Mouse (Mus musculus) midbrain, embryonic 13.5 days (tissue): Measurements from ENCODE around the gene Spc25. TPM values are rescaled to one million over a fixed set of nuclear protein-coding genes. Genes with fewer than 3 reads are reported as not detected.
A peak's percentile ranks its signal among the peaks of the same experiment; 100 is the strongest.

ENCODE experiments used
- ATAC-seq: fragments of 200-750 bp; cut with Nextera tagmentation; 2 replicates; pipeline ENCODE4 v1.8.0; 2017; ENCODE audit warnings: mild to moderate bottlenecking, moderate TSS enrichment, moderate library complexity
- H3K27ac ChIP-seq: fragments of 300-500 bp; sonication (generic); 2 replicates; pipeline ENCODE4 v1.5.1; 2015; ENCODE audit warnings: inconsistent platforms, mild to moderate bottlenecking, moderate library complexity
- H3K27me3 ChIP-seq: fragments of 300-500 bp; sonication (generic); 2 replicates; pipeline ENCODE4 v1.6.1; 2015; ENCODE audit warnings: mild to moderate bottlenecking, inconsistent platforms
- H3K36me3 ChIP-seq: fragments of 300-500 bp; sonication (generic); 2 replicates; pipeline ENCODE4 v1.6.1; 2015; ENCODE audit warnings: mild to moderate bottlenecking, inconsistent platforms
- H3K4me1 ChIP-seq: fragments of 300-500 bp; sonication (generic); replicated peaks from 2 replicates; pipeline ENCODE4 v1.6.1; 2015; ENCODE audit warnings: inconsistent platforms
- H3K4me2 ChIP-seq: fragments of 300-500 bp; sonication (generic); replicated peaks from 2 replicates; pipeline ENCODE4 v1.6.1; 2015; ENCODE audit warnings: moderate library complexity, mild to moderate bottlenecking, inconsistent platforms
- H3K4me3 ChIP-seq: fragments of 300-500 bp; sonication (generic); replicated peaks from 2 replicates; pipeline ENCODE4 v1.5.1; 2015; ENCODE audit warnings: mild to moderate bottlenecking, inconsistent platforms
- H3K9ac ChIP-seq: fragments of 300-500 bp; sonication (generic); replicated peaks from 2 replicates; pipeline ENCODE4 v1.6.1; 2015; ENCODE audit warnings: mild to moderate bottlenecking, inconsistent platforms
- H3K9me3 ChIP-seq: fragments of 300-500 bp; sonication (generic); 2 replicates; pipeline ENCODE4 v1.6.1; 2016; ENCODE audit warnings: mild to moderate bottlenecking, inconsistent platforms
- whole genome bisulfite sequencing: fragments of 180-500 bp; shearing (Covaris S2); methylation state at CpG from one replicate; pipeline ENCODE4 v1.1.7; 2015; 5-methylcytosine and 5-hydroxymethylcytosine counted together
- polyA plus RNA-seq: library from polyadenylated mRNA; unstranded; fragments of >200 nt; fragmentation: Nextera tagmentation; extraction: Ambion mirVana; gene quantifications from 2 replicates; pipeline ENCODE4 v1.2.1, GENCODE M21; 2015

The Spc25 gene
- polyA plus RNA-seq, 1 experiment from 2014 or later: 88.3 TPM

- no peak overlapping the region for H3K27ac ChIP-seq
- H3K4me3 ChIP-seq: no peak overlapping the region
- no peaks in the 10 kb centered on the region for H3K4me1 ChIP-seq
- no peaks in the 10 kb centered on the region for H3K9me3 ChIP-seq
- H3K36me3 ChIP-seq: no peaks in the 10 kb centered on the region
- H3K27me3 ChIP-seq: no peaks in the 10 kb centered on the region
- 65% methylated on average over 5 of the region's 5 CpGs for WGBS
- ATAC-seq: no peak
- H3K4me2 ChIP-seq: no peak overlapping the region
- no peak overlapping the region for H3K9ac ChIP-seq
Observed at GRCm38 (mm10) chr2:69175296-69175695, 30.7 kb downstream of the Spc25 start.

GRCm38 (mm10) chr2:69170395-69171077 lies 35.5 kb downstream of the Spc25 start:
- WGBS: 79% methylated on average over 9 of the region's 9 CpGs

GRCm38 (mm10) chr2:69158907-69159306 lies 47.1 kb downstream of the Spc25 start:
- no peaks in the 10 kb centered on the region for H3K27me3 ChIP-seq
- no peaks in the 10 kb centered on the region for H3K9me3 ChIP-seq
- no peak overlapping the region for H3K4me3 ChIP-seq
- peaks cover 7% of the 10 kb centered on the region for H3K4me1 ChIP-seq
- H3K36me3 ChIP-seq: no peaks in the 10 kb centered on the region
- no peak overlapping the region for H3K27ac ChIP-seq
- no peak overlapping the region for H3K4me2 ChIP-seq
- no peak for ATAC-seq
- H3K9ac ChIP-seq: no peak overlapping the region

More at GRCm38 (mm10) chr2:69170395-69171077, 35.5 kb downstream of the Spc25 start:
- no peaks in the 10 kb centered on the region for H3K36me3 ChIP-seq
- no peak overlapping the region for H3K9ac ChIP-seq
- no peaks in the 10 kb centered on the region for H3K9me3 ChIP-seq
- H3K4me2 ChIP-seq: no peak overlapping the region
- no peak overlapping the region for H3K27ac ChIP-seq
- H3K4me1 ChIP-seq: no peaks in the 10 kb centered on the region
- H3K27me3 ChIP-seq: no peaks in the 10 kb centered on the region
- no peak for ATAC-seq
- no peak overlapping the region for H3K4me3 ChIP-seq

- no peaks in the 10 kb centered on the region; the same call in 1 of the 2 replicates for H3K27me3 ChIP-seq
- H3K4me2 ChIP-seq: no peak overlapping the region
- H3K9ac ChIP-seq: no peak overlapping the region
- H3K4me1 ChIP-seq: no peaks in the 10 kb centered on the region
- 75% methylated on average over 7 of the region's 7 CpGs for WGBS
- H3K27ac ChIP-seq: no peak overlapping the region
- no peak overlapping the region for H3K4me3 ChIP-seq
- H3K36me3 ChIP-seq: no peaks in the 10 kb centered on the region
- H3K9me3 ChIP-seq: no peaks in the 10 kb centered on the region
- ATAC-seq: no peak
Observed at GRCm38 (mm10) chr2:69156283-69156682, 49.7 kb downstream of the Spc25 start.

GRCm38 (mm10) chr2:69155861-69156260 lies 50.1 kb downstream of the Spc25 start:
- Histone ChIP-seq H3K27me3 (no peaks in the 10 kb centered on the region; the same call in 1 of the 2 replicates), H3K9ac (no peak overlapping the region), H3K36me3 (no peaks in the 10 kb centered on the region), H3K4me2 (no peak overlapping the region), H3K4me1 (0 out of 2 replicates have a peak, but pooled peaks cover 3% of the 10 kb centered on the region), H3K9me3 (no peaks in the 10 kb centered on the region), H3K4me3 (no peak overlapping the region), H3K27ac (no peak overlapping the region)
- no peak for ATAC-seq
- WGBS: 83% methylated on average over 3 of the region's 3 CpGs

GRCm38 (mm10) chr2:69150841-69151240 lies 55.2 kb downstream of the Spc25 start:
- Histone ChIP-seq H3K27me3 (peaks cover 5% of the 10 kb centered on the region; the same call in 1 of the 2 replicates), H3K27ac (no peak overlapping the region), H3K4me1 (peaks cover 3% of the 10 kb centered on the region; the same call in 1 of the 2 replicates), H3K36me3 (no peaks in the 10 kb centered on the region), H3K4me2 (no peak overlapping the region), H3K4me3 (no peak overlapping the region), H3K9ac (no peak overlapping the region), H3K9me3 (no peaks in the 10 kb centered on the region)
- WGBS: 30% methylated on average over 5 of the region's 5 CpGs
- ATAC-seq: peak; percentile 45; the same call in 1 of the 2 replicates

GRCm38 (mm10) chr2:69149154-69149553 lies 56.8 kb downstream of the Spc25 start:
- 94% methylated on average over 10 of the region's 10 CpGs for WGBS
- no peak for ATAC-seq
- Histone ChIP-seq H3K36me3 (no peaks in the 10 kb centered on the region), H3K9ac (no peak overlapping the region), H3K4me1 (peaks cover 3% of the 10 kb centered on the region; the same call in 1 of the 2 replicates), H3K27ac (no peak overlapping the region), H3K4me2 (no peak overlapping the region), H3K9me3 (no peaks in the 10 kb centered on the region), H3K4me3 (no peak overlapping the region), H3K27me3 (peaks cover 5% of the 10 kb centered on the region; the same call in 1 of the 2 replicates)

GRCm38 (mm10) chr2:69148691-69149090 lies 57.3 kb downstream of the Spc25 start:
- Histone ChIP-seq H3K4me1 (peaks cover 3% of the 10 kb centered on the region; the same call in 1 of the 2 replicates), H3K9ac (no peak overlapping the region), H3K4me2 (no peak overlapping the region), H3K9me3 (no peaks in the 10 kb centered on the region), H3K36me3 (no peaks in the 10 kb centered on the region), H3K4me3 (no peak overlapping the region), H3K27ac (no peak overlapping the region), H3K27me3 (peaks cover 5% of the 10 kb centered on the region; the same call in 1 of the 2 replicates)
- 80% methylated on average over 3 of the region's 3 CpGs for WGBS
- ATAC-seq: no peak

Other genes starting within 250 kb of the Spc25 start
- 0.50 and 1.2 TPM in 2 replicates for gene Nostrin, start 70.4 kb downstream of the Spc25 start, polyA plus RNA-seq
- not detected in 2 replicates for gene G6pc2, start 4.9 kb upstream of the Spc25 start, polyA plus RNA-seq
- gene Abcb11, start 136.4 kb upstream of the Spc25 start, polyA plus RNA-seq: not detected in 2 replicates
- gene Dhrs9, start 174.3 kb upstream of the Spc25 start, polyA plus RNA-seq: not detected in 2 replicates